In the genomic region with DNA sequence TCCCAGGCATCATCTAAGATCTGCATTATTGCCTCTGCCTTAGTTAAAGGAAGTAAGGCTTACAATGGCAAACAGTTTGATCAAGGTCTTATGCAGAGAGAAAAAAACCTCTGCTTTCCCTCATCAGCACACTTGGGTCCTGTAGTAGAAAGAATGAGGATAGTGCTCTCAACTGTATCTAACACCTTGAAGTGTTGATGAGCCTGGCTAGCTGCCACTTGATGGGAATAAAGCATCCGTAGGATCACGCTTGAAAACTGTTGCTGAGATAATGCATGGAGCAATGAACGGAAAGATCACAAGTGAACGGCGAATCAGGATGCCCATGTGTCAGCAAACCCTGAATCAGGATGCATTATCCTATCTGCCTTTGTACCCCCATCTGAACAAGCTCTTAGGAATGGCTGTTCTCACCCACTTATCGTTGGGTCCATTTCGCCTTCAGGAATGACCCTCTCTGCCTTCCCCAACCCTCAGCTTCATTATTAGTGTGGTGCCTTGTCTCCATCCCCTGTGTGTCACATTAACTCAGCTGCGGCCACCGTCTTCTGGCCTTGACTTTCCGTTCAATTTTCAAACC, we compare ENCODE assay signal across 26 mouse cellular contexts. TPM values are rescaled to one million over a fixed set of nuclear protein-coding genes. Genes with fewer than 3 reads are reported as not detected.
DNase-seq lines count a peak whose midpoint lies in the region; ATAC-seq and TF ChIP-seq lines count a peak whose summit lies in the region.
"Had no signal": no experiment of that assay in that cellular context is flagged by ENCODE, and none has a peak within 500 bp of the region (broad histone marks: within the 10 kb centered on the region; RNA-seq: fewer than 3 reads in every experiment).

No protein-coding gene starts in this region.

- TF ChIP-seq CTCF in midbrain, postnatal 0 days (IDR thresholded peaks at IDR 0.05) = no peak

- no peak overlapping the region for H3K27ac ChIP-seq in heart, embryonic 11.5 days (ENCODE audit: low read depth, low read length)
- no peak overlapping the region for H3K27ac ChIP-seq in heart, embryonic 15.5 days
- H3K27ac ChIP-seq in midbrain, postnatal 0 days (ENCODE audit: low read depth, low read length) = no peak overlapping the region
- H3K27ac ChIP-seq in midbrain, embryonic 10.5 days (replicated peaks) = no peak overlapping the region
- H3K27ac ChIP-seq: embryonic facial prominence, embryonic 10.5 days; embryonic facial prominence, embryonic 12.5 days; forebrain, embryonic 13.5 days; forebrain, embryonic 15.5 days had no signal

- 49% methylated on average over 10 of the region's 10 CpGs for WGBS in heart, embryonic 11.5 days (ENCODE audit: insufficient replicate concordance)
- WGBS in heart, embryonic 15.5 days = 44% methylated on average over 10 of the region's 10 CpGs
- 88% methylated on average over 10 of the region's 10 CpGs for WGBS in midbrain, postnatal 0 days
- WGBS in midbrain, embryonic 10.5 days = 94% methylated on average over 10 of the region's 10 CpGs

- H3K4me2 ChIP-seq in heart, embryonic 11.5 days = no peak overlapping the region
- H3K4me2 ChIP-seq in heart, embryonic 15.5 days = no peak overlapping the region
- no peak overlapping the region for H3K4me2 ChIP-seq in midbrain, postnatal 0 days (ENCODE audit: low read depth, low read length, poor library complexity, severe bottlenecking)
- H3K4me2 ChIP-seq: embryonic facial prominence, embryonic 12.5 days; forebrain, embryonic 13.5 days; forebrain, embryonic 15.5 days had no signal

- H3K4me3 ChIP-seq in heart, embryonic 11.5 days (ENCODE audit: low read depth, low read length) = no peak overlapping the region
- H3K4me3 ChIP-seq in heart, embryonic 15.5 days = no peak overlapping the region
- H3K4me3 ChIP-seq in midbrain, postnatal 0 days (ENCODE audit: low read depth, low read length) = no peak overlapping the region
- no peak overlapping the region for H3K4me3 ChIP-seq in midbrain, embryonic 10.5 days
- H3K4me3 ChIP-seq: embryonic facial prominence, embryonic 10.5 days; embryonic facial prominence, embryonic 12.5 days; forebrain, embryonic 13.5 days; forebrain, embryonic 15.5 days had no signal

- intact Hi-C loops in heart, postnatal 25 days (cut with DNase I) = no loop called here

- no peaks in the 10 kb centered on the region for H3K36me3 ChIP-seq in heart, embryonic 11.5 days (ENCODE audit: control insufficient read depth, insufficient read depth, low read length)
- no peaks in the 10 kb centered on the region for H3K36me3 ChIP-seq in heart, embryonic 15.5 days
- no peaks in the 10 kb centered on the region for H3K36me3 ChIP-seq in midbrain, postnatal 0 days (ENCODE audit: insufficient read depth, low read length)
- no peaks in the 10 kb centered on the region for H3K36me3 ChIP-seq in midbrain, embryonic 10.5 days
- H3K36me3 ChIP-seq: embryonic facial prominence, embryonic 10.5 days; embryonic facial prominence, embryonic 12.5 days; forebrain, embryonic 15.5 days; G1E had no signal

- no peak overlapping the region for H3K9ac ChIP-seq in heart, embryonic 11.5 days (ENCODE audit: low read depth, low read length)
- no peak overlapping the region for H3K9ac ChIP-seq in heart, embryonic 15.5 days
- no peak overlapping the region for H3K9ac ChIP-seq in midbrain, postnatal 0 days (replicated peaks; ENCODE audit: low read length, poor library complexity, severe bottlenecking)
- H3K9ac ChIP-seq: embryonic facial prominence, embryonic 12.5 days; forebrain, embryonic 13.5 days; forebrain, embryonic 15.5 days had no signal

- H3K9me3 ChIP-seq in heart, embryonic 11.5 days (replicated peaks; ENCODE audit: control insufficient read depth, low read length) = peaks cover 6% of the 10 kb centered on the region
- no peaks in the 10 kb centered on the region for H3K9me3 ChIP-seq in heart, embryonic 15.5 days (replicated peaks)
- no peaks in the 10 kb centered on the region for H3K9me3 ChIP-seq in midbrain, postnatal 0 days (ENCODE audit: low read length)
- no peaks in the 10 kb centered on the region for H3K9me3 ChIP-seq in midbrain, embryonic 10.5 days (replicated peaks)
- H3K9me3 ChIP-seq: embryonic facial prominence, embryonic 10.5 days; embryonic facial prominence, embryonic 12.5 days; forebrain, embryonic 13.5 days; forebrain, embryonic 15.5 days; G1E had no signal

- peaks cover 27% of the 10 kb centered on the region for H3K27me3 ChIP-seq in heart, embryonic 11.5 days (ENCODE audit: control insufficient read depth, insufficient read depth, low read length)
- peaks cover 14% of the 10 kb centered on the region; the same call in 1 of the 2 replicates for H3K27me3 ChIP-seq in heart, embryonic 15.5 days
- no peaks in the 10 kb centered on the region for H3K27me3 ChIP-seq in midbrain, postnatal 0 days (ENCODE audit: insufficient read depth, low read length)
- no peaks in the 10 kb centered on the region for H3K27me3 ChIP-seq in midbrain, embryonic 10.5 days (ENCODE audit: low read depth, poor library complexity, severe bottlenecking)
- H3K27me3 ChIP-seq: CH12.LX; embryonic facial prominence, embryonic 12.5 days; forebrain, embryonic 13.5 days; forebrain, embryonic 15.5 days; Patski had no signal

- ATAC-seq in heart, embryonic 11.5 days (replicated peaks; ENCODE audit: insufficient number of reproducible peaks, low FRiP score, low TSS enrichment) = peak; percentile 57
- ATAC-seq in heart, embryonic 15.5 days (replicated peaks; ENCODE audit: insufficient number of reproducible peaks, insufficient read depth, low FRiP score, low read depth) = peak; percentile 67; the same call in 1 of the 2 replicates
- ATAC-seq in midbrain, postnatal 0 days (ENCODE audit: low FRiP score) = no peak
- ATAC-seq: activated CD4-positive, CD25-positive, alpha-beta regulatory T cell, adult 4 months; CD4-positive, CD25-positive, alpha-beta regulatory T cell, adult 4 months; forebrain, embryonic 13.5 days; forebrain, embryonic 15.5 days; Patski had no signal

- DNase-seq in heart, postnatal 25 days (ENCODE audit: low spot score) = no peak
- DNase-seq in heart, adult 11 months = no peak
- peak; percentile 37 for DNase-seq in heart, postnatal 4 days
- no peak for DNase-seq in heart, adult 18-20 months
- DNase-seq in midbrain, postnatal 0 days (ENCODE audit: low spot score) = peak; percentile 31
- no peak for DNase-seq in midbrain, embryonic 10.5 days (ENCODE audit: low spot score)
- DNase-seq: adrenal gland, adult 8-10 months; adrenal gland, postnatal 14 days; adrenal gland, postnatal 36 days; B cell, adult 2 months; cerebellum, adult 11 months; cerebellum, adult 2 months; cerebellum, adult 9-10 months; cerebellum, postnatal 10 days; cerebellum, postnatal 25 days had no signal

- peaks cover 10% of the 10 kb centered on the region for H3K4me1 ChIP-seq in heart, embryonic 11.5 days (ENCODE audit: control insufficient read depth, insufficient read depth, low read length)
- peaks cover 15% of the 10 kb centered on the region for H3K4me1 ChIP-seq in heart, embryonic 15.5 days (replicated peaks)
- no peaks in the 10 kb centered on the region; the same call in 1 of the 2 replicates for H3K4me1 ChIP-seq in midbrain, postnatal 0 days (ENCODE audit: insufficient read depth, low read length)
- H3K4me1 ChIP-seq in midbrain, embryonic 10.5 days = peaks cover 15% of the 10 kb centered on the region
- H3K4me1 ChIP-seq: embryonic facial prominence, embryonic 10.5 days; embryonic facial prominence, embryonic 12.5 days had no signal

RNA-seq across cellular contexts. Expression of a gene that starts 54.1 kb away (rescaled TPM):
- polyA plus RNA-seq in heart, embryonic 11.5 days (2014; fragmentation: Nextera tagmentation; extraction: Ambion mirVana) = 22.0 and 26.3 TPM in 2 replicates
- 10 to 100 TPM; 23.4 to 32.5 TPM for total RNA-seq in heart, postnatal 25 days (2021)
- 17.0 and 21.0 TPM in 2 replicates for polyA plus RNA-seq in heart, embryonic 15.5 days (2015; fragmentation: Nextera tagmentation; extraction: Ambion mirVana)
- total RNA-seq in heart, postnatal 4 days (2021) = 10 to 100 TPM; 36.7 to 42.4 TPM
- 10 to 100 TPM; 17.5 to 22.4 TPM for total RNA-seq in heart, adult 18-20 months (2021)
- 21.0 and 23.7 TPM in 2 replicates for total RNA-seq in midbrain, postnatal 0 days (2014; rRNA removed)
- polyA plus RNA-seq in midbrain, postnatal 0 days (2015; fragmentation: Nextera tagmentation; extraction: Ambion mirVana) = 14.5 and 14.8 TPM in 2 replicates
- polyA plus RNA-seq in midbrain, embryonic 10.5 days (2016; fragmentation: Nextera tagmentation; extraction: Ambion mirVana) = 36.3 and 45.7 TPM in 2 replicates

Comparison
In these comparisons a context has a peak if more than half of its experiments do, and no peak if none do; other contexts are left out.
1. DNase-seq: peak in heart, postnatal 4 days (single experiment) and midbrain, postnatal 0 days (single experiment); none in heart, postnatal 25 days (single experiment), heart, adult 11 months (single experiment), heart, adult 18-20 months (0 of 2) and midbrain, embryonic 10.5 days (single experiment).